Mouse (Mus musculus) E14TG2a.4 (cell line): ENCODE results near the gene Myo1g.

ENCODE experiments used
- CTCF ChIP-seq: conservative IDR thresholded peaks from 2 replicates; pipeline ENCODE4 v1.5.1; 2014; ENCODE audit warnings: low read length
- NANOG ChIP-seq: IDR thresholded peaks from 2 replicates; pipeline ENCODE4 v1.6.1; 2014; ENCODE audit warnings: borderline replicate concordance, low read length, mixed read lengths
- POU5F1 ChIP-seq: IDR thresholded peaks from 2 replicates; pipeline ENCODE4 v1.6.1; 2014; ENCODE audit warnings: low read length, borderline replicate concordance

GRCm38 (mm10) chr11:6479231-6479630, 41.5 kb downstream of the Myo1g start:
- TF ChIP-seq CTCF (no peak), POU5F1 (no peak), NANOG (no peak)
